Mouse (Mus musculus): ENCODE data around the gene Cnot6. TPM values are rescaled to one million over a fixed set of nuclear protein-coding genes. Genes with fewer than 3 reads are reported as not detected.
A peak's percentile ranks its signal among the peaks of the same experiment; 100 is the strongest.

The Cnot6 gene
- total and polyA plus RNA-seq, 3 experiments, result 38.9 to 58.3 (median 49.3) TPM

DNA sequence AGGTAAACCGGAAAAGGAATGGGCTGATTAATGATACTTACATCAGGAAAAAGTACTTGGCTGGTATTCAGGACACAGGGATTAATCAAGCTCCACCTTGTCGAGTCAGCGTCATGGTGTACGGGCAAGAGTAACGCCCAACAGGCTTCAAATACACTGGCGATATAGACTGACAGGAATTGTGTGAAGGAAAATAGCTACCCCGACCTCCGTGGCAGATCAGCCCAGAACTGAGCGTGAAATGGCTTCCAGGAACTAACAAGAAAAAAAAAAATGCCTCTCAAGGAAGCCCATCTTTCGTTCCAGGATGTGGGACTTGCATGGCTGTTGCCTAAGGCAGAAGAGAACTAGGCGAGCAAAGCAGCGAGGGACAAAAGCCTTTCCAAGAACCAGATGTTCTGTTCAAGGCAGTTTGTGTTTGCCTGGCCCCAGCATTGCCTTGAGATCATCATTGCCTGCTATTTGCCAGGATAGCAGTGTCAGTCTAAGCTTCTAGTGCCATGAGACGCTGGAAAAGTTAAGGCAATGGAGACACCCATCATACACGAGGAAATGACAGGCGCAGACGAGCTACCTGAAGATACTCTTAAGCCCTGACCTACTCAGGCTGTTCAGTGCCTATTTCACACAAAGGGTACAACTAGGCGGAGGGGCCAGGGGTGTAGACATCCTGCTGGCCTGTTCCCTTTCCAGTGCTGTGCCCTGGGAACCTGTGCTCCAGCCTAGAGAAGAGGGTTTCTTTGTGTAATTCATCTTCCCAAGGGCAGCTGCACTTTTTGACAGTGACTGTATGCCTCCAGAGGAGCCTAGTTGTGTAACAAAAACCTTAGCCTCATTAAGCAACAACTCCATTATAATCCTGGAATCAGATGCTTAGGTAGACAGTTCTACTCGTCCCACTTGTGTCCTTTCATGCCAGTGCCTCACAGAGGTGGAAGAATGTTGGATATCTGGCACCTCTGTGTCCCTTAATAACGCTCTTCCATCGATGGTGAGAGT, 1.1 kb upstream of the Cnot6 start:
- TF ChIP-seq MYB (IDR thresholded peaks at IDR 0.05; ENCODE audit: low read depth, low read length) (no peak), MYC (IDR thresholded peaks at IDR 0.05; ENCODE audit: low read depth, low read length) (0 out of 2 replicates have a peak, but pooled peaks have one; percentile 15), ETS1 (IDR thresholded peaks at IDR 0.05; ENCODE audit: low read depth, low read length) (no peak), POLR2AphosphoS2 (IDR thresholded peaks at IDR 0.05; ENCODE audit: low read length) (no peak), ZC3H11A (IDR thresholded peaks at IDR 0.05; ENCODE audit: low read depth, low read length) (no peak), GABPA (IDR thresholded peaks at IDR 0.05; ENCODE audit: low read depth, low read length) (no peak), ZNF384 (IDR thresholded peaks at IDR 0.05; ENCODE audit: low read depth, low read length) (no peak), RAD21 (IDR thresholded peaks at IDR 0.05; ENCODE audit: low read depth, low read length) (no peak), NRF1 (IDR thresholded peaks at IDR 0.05; ENCODE audit: insufficient read depth, low read depth, low read length, poor library complexity, severe bottlenecking) (no peak), TCF12 (IDR thresholded peaks at IDR 0.05; ENCODE audit: low read depth, low read length) (no peak), CTCF (IDR thresholded peaks at IDR 0.05 in 2 of 3, conservative IDR thresholded peaks at IDR 0.05 in 1 of 3; ENCODE audit: control insufficient read depth in 1 of 3, insufficient read depth in 1 of 3, low read depth in 2 of 3, low read length in 3 of 3, poor library complexity in 1 of 3, severe bottlenecking in 1 of 3) (no peak), ZKSCAN1 (IDR thresholded peaks at IDR 0.05; ENCODE audit: low read depth, low read length) (no peak), SMC3 (IDR thresholded peaks at IDR 0.05; ENCODE audit: low read depth, low read length) (no peak), USF2 (IDR thresholded peaks at IDR 0.05; ENCODE audit: borderline replicate concordance in 1 of 2, insufficient read depth in 1 of 2, low read depth in 1 of 2, low read length in 2 of 2) (no peak), TBP (IDR thresholded peaks at IDR 0.05; ENCODE audit: low read depth, low read length) (no peak), CHD2 (IDR thresholded peaks at IDR 0.05; ENCODE audit: low read length) (no peak), NELFE (IDR thresholded peaks at IDR 0.05; ENCODE audit: low read depth, low read length) (no peak), MAX (IDR thresholded peaks at IDR 0.05; ENCODE audit: low read length) (peak; percentile 80), KAT2A (conservative IDR thresholded peaks at IDR 0.05; ENCODE audit: low read depth, low read length) (no peak), POLR2A (IDR thresholded peaks at IDR 0.05; ENCODE audit: control insufficient read depth in 1 of 2, insufficient read depth in 1 of 2, low read depth in 1 of 2, low read length in 2 of 2, poor library complexity in 1 of 2) (peak in 1 of 2 experiments; percentile 28; a peak in 1 of 4 replicates), USF1 (IDR thresholded peaks at IDR 0.05; ENCODE audit: low read depth, low read length) (no peak), EP300 (IDR thresholded peaks at IDR 0.05; ENCODE audit: low read depth in 1 of 2, low read length in 2 of 2) (no peak), MXI1 (IDR thresholded peaks at IDR 0.05; ENCODE audit: low read depth, low read length) (peak; percentile 49)
- Histone ChIP-seq H3K79me2 (ENCODE audit: control insufficient read depth, insufficient read depth, low read length, poor library complexity) (peaks cover 33% of the 10 kb centered on the region), H3K36me3 (ENCODE audit: control insufficient read depth in 1 of 2, insufficient read depth in 2 of 2, low read length in 2 of 2) (peaks cover under 1 to 37% of the 10 kb centered on the region in 2 experiments; a peak in 3 of 4 replicates), H3K4me1 (ENCODE audit: control insufficient read depth in 1 of 2, insufficient read depth in 2 of 2, low read length in 2 of 2) (peaks cover 7 to 25% of the 10 kb centered on the region in 2 experiments), H3K27ac (ENCODE audit: control insufficient read depth, low read depth, low read length) (peak overlapping the region; percentile 81), H3K9me3 (replicated peaks; ENCODE audit: insufficient read depth, low read length) (no peaks in the 10 kb centered on the region), H3K27me3 (ENCODE audit: control insufficient read depth in 1 of 2, insufficient read depth in 2 of 2, low read length in 2 of 2) (no peaks in the 10 kb centered on the region), H3K4me3 (ENCODE audit: control insufficient read depth in 1 of 2, insufficient read depth in 1 of 2, low read depth in 2 of 2, low read length in 2 of 2) (peak overlapping the region; percentile 51 to 67), H3K9ac (ENCODE audit: control insufficient read depth, low read depth, low read length, poor library complexity, severe bottlenecking) (peak overlapping the region; percentile 77)
- peak; percentile 79 for DNase-seq (ENCODE audit: low read depth, low spot score)
